In the genomic region with DNA sequence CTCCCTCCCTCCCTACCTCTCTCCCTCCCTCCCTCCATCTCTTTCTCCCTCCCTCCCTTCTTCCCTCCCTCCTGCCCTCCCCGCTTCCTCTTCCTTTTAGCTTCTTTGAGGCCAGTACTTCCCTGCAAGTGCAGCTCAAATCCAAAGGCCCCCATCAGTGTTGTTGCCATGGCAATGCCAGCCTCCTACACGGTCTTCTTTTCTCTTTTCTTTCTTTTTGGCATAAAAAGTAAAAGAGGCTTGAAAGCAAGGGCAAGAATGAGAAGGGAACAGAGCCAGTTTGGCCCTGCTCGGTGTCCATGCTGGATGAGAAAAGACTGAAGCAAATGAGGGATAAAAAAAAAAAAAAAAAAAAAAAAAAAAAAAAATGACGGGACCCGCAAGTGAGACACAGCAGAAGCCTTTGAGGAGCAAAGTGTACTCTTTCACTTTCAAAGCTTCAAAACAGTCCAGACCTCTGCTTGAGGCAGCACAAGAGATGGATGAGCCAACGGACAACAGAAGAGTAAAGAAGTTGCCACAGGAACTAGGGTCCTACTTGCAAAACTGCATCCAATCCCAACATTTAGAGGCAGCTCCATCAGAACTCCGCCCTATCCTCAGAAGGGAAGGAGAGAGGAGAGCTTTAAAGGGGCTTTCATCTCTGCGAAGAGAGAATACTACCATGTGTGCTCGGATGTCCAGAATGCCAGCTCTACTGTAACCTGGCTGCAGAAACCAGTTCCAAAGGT, we compare ENCODE assay signal across 9 mouse cellular contexts.
DNase-seq lines count a peak whose midpoint lies in the region; ATAC-seq lines count a peak whose summit lies in the region.
"Had no signal": no experiment of that assay in that cellular context is flagged by ENCODE, and none has a peak within 500 bp of the region (broad histone marks: within the 10 kb centered on the region; RNA-seq: fewer than 3 reads in every experiment).

No protein-coding gene starts in this region.

- H3K4me2 ChIP-seq in lung, embryonic 16.5 days (ENCODE audit: low read depth, low read length), result no peak overlapping the region
- 0 out of 2 replicates have a peak overlapping the region, but pooled peaks have one; percentile 13 for H3K4me2 ChIP-seq in midbrain, embryonic 12.5 days (replicated peaks)

- no peak overlapping the region for H3K9ac ChIP-seq in lung, embryonic 16.5 days (ENCODE audit: low read length)
- no peak overlapping the region for H3K9ac ChIP-seq in midbrain, embryonic 12.5 days (replicated peaks)

- H3K36me3 ChIP-seq in lung, embryonic 16.5 days (ENCODE audit: control insufficient read depth, insufficient read depth, low read length), result no peaks in the 10 kb centered on the region
- no peaks in the 10 kb centered on the region for H3K36me3 ChIP-seq in midbrain, embryonic 12.5 days

- DNase-seq in lung, postnatal 14 days, result no peak
- peak; percentile 40 to 63 for DNase-seq in frontal cortex, postnatal 10 days (ENCODE audit: low spot score in 2 of 2)
- DNase-seq in spleen, postnatal 14 days (ENCODE audit: low spot score in 2 of 2), result no peak
- no peak for DNase-seq in spleen, adult 12 weeks (ENCODE audit: low spot score)
- DNase-seq: cerebellum, postnatal 36 days had no signal

- no peak for ATAC-seq in lung, embryonic 16.5 days (ENCODE audit: low read depth)
- ATAC-seq in midbrain, embryonic 12.5 days (ENCODE audit: low FRiP score, low read depth), result peak; percentile 83
- no peak for ATAC-seq in megakaryocyte-erythroid progenitor cell, adult 5-6 weeks (replicated peaks; ENCODE audit: low FRiP score, low TSS enrichment, poor library complexity, severe bottlenecking)

- H3K4me3 ChIP-seq in lung, embryonic 16.5 days (ENCODE audit: low read length), result no peak overlapping the region
- H3K4me3 ChIP-seq in midbrain, embryonic 12.5 days, result no peak overlapping the region
- H3K4me3 ChIP-seq: myocyte had no signal

- H3K9me3 ChIP-seq in lung, embryonic 16.5 days (ENCODE audit: control insufficient read depth, low read length), result no peaks in the 10 kb centered on the region
- no peaks in the 10 kb centered on the region for H3K9me3 ChIP-seq in midbrain, embryonic 12.5 days

- peaks cover 2% of the 10 kb centered on the region; the same call in 1 of the 2 replicates for H3K4me1 ChIP-seq in lung, embryonic 16.5 days (replicated peaks; ENCODE audit: control insufficient read depth, insufficient read depth, low read length)
- H3K4me1 ChIP-seq in midbrain, embryonic 12.5 days, result peaks cover 37% of the 10 kb centered on the region

- H3K27me3 ChIP-seq in lung, embryonic 16.5 days (ENCODE audit: control insufficient read depth, insufficient read depth, low read depth, low read length), result no peaks in the 10 kb centered on the region
- no peaks in the 10 kb centered on the region for H3K27me3 ChIP-seq in midbrain, embryonic 12.5 days

- WGBS in lung, embryonic 16.5 days, result 60% methylated on average over 8 of the region's 9 CpGs
- WGBS in midbrain, embryonic 12.5 days, result 31% methylated on average over 8 of the region's 9 CpGs

- 0 out of 2 replicates have a peak overlapping the region, but pooled peaks have one; percentile 13 for H3K27ac ChIP-seq in lung, embryonic 16.5 days (ENCODE audit: low read length)
- H3K27ac ChIP-seq in midbrain, embryonic 12.5 days (replicated peaks), result peak overlapping the region; percentile 88

Comparison
In these comparisons a context has a peak if more than half of its experiments do, and no peak if none do; other contexts are left out.
1. DNase-seq: peak in frontal cortex, postnatal 10 days (2 of 2); none in lung, postnatal 14 days (single experiment), spleen, postnatal 14 days (0 of 2) and spleen, adult 12 weeks (single experiment).